Mouse (Mus musculus) CD8-positive naive resting alpha-beta T cell, adult 57 days (primary cell): ENCODE results near the gene Smim5. TPM values are rescaled to one million over a fixed set of nuclear protein-coding genes. Genes with fewer than 3 reads are reported as not detected.

Experiments used
- total RNA-seq: library from RNA; stranded (reverse); gene quantifications from one replicate; pipeline ENCODE4 v1.2.4, GENCODE M21; 2023

Smim5 gene
- 0.92 TPM for total RNA-seq

DNA sequence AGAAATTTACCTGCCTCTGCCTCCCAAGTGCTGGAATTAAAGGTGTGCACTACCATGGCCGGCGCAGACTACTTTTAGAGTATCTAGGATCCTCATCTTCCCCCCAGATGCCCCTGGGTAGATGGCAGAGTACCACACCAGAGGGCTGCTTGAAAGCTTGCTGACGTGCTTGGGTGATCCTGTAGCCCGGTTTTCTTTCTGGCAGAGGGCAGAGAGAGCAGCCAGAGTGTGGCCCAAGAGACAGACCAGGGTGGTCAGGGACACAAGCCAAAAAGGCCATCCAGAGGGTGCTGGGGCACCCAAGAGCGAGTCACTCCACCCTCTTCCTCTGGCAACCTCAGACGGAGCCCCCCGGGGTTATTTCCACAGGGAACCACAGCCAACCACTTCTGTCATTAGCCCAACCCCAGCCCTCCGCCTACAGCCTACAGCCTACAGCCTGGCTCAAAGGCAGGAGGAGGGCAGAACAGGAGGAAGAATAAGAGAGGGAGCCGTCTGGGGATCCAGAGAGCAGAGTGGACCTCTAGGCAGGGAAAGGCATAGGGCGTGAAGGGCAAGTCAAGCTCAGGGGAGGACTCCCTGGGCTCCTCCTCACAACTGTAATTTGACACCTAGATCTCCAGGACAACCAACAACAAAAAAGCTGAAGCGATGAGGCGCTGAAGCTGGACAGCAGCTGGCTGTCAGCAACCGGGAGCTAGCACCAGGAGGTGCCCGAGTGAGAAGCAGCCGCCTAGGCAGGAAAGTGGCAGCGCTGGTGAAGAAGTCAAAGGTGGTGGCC lies at the start of gene Smim5:
TSS of gene Smim5 (plus strand) at position 481 of the 781 bp plus-strand sequence.

DNA sequence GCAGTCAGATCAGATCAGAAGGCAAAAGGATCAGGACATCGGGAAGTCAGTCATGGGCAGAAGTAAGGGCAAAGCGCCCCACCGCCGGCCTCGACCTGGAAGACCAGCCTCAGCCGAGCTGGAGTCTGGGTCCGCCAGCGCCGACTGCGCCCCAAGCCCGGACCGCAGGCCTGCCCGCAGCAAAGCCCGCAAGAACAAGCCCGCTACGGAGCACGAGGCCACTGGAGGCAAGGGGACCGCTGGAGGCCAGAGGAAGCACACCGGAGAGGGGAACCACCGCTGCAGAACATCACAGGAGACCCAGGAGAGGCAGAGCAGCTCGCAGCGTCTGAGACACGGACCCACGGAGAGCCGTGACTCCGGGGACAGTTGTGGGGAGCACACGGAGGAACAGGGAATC lies 41.4 kb upstream of the Smim5 start, which contains the start of gene Myo15b:
TSS of gene Myo15b (plus strand) at position 53 of the 400 bp plus-strand sequence.

DNA sequence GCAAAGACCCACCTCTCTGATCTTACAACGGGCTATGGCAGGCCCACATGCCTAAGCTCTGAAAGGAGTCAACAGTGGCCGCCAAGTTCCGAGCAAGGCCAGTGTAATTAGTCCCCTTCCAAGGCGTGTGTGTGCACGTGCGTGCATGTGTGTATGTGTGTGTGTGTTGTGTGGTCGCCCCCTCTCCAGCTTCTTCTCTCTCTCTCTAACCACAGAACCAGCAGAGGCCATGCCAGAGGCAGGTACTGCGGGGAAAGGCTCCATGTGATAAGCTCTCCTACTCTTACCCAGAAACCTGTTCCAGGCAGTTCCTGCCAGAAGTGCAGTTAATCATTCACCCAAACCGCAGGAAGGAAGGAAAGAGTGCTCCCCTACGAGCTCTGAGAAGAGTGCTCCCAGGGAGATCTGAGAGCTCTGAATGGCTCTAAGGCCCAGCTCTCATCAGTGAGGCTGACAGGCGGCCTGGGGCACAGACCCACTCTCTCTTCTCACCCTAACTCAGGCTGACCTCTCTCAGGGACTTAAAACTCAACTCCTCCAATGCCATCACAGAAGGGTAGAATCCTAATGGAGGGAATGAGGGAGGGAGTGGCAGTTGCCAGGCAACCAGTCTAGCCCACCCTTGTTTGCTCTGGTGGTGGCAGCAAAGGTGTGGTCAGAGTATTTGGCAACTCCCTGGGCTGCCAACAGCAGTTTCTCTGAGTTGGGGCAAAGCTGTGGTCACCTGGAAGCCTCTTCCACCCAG lies 12.0 kb downstream of the Smim5 start, which contains the start of gene Smim6:
TSS of gene Smim6 (plus strand) at position 386 of the 745 bp plus-strand sequence.

DNA sequence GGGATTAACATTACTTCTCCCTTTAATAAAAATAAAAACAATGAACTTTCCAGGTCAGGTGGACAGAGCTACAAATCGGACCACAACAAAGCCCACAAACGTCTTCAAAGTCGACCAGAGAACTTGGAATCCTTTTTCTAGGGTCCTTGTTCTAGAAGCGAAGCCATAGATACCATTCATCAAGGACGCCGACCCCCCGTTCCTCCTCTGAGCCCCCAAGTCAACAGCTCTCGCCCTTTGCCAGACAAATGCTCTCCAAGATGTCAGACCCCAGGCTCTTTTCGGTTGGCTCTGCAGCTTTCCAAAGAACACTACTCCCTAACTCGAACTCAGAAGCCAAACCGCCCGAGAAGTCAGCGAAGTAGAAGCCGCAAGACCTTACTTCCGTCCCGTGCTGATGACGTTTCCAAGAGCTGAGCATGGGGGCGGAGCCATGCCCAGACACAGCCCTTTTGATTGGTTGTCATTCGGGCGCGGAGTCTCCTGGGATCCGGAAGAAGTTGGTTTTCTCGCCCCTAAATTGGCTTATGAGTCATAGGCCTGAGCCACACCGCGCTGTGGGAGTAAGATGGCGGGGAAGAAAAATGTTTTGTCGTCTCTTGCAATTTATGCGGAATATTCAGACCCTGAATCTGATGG lies 33.5 kb downstream of the Smim5 start, which contains the start of the genes Sap30bp and Recql5:
TSS of gene Sap30bp (plus strand) at position 175 of the 639 bp plus-strand sequence.
TSS of gene Recql5 (minus strand) at position 370 of the 639 bp plus-strand sequence.

Other genes with a start within 250 kb of the Smim5 start
- 108 TPM for gene Grb2, start 191.4 kb upstream of the Smim5 start, total RNA-seq
- gene Tmem94, start 134.5 kb upstream of the Smim5 start, total RNA-seq: 74.2 TPM
- gene Caskin2, start 86.3 kb upstream of the Smim5 start, total RNA-seq: 2.9 TPM
- gene Tsen54, start 85.2 kb upstream of the Smim5 start, total RNA-seq: 23.2 TPM
- gene Llgl2, start 75.9 kb upstream of the Smim5 start, total RNA-seq: 37.2 TPM
- gene Myo15b, start 41.6 kb upstream of the Smim5 start, total RNA-seq: not detected
- not detected for gene Smim6, start 12.1 kb downstream of the Smim5 start, total RNA-seq
- 41.8 TPM for gene Sap30bp, start 33.3 kb downstream of the Smim5 start, total RNA-seq
- 22.9 TPM for gene Recql5, start 33.5 kb downstream of the Smim5 start, total RNA-seq
- not detected for gene Itgb4, start 74.7 kb downstream of the Smim5 start, total RNA-seq
- gene Galk1, start 112.8 kb downstream of the Smim5 start, total RNA-seq: 21.6 TPM
- 1,697 TPM for gene H3f3b, start 128.0 kb downstream of the Smim5 start, total RNA-seq
- 80.3 TPM for gene Unk, start 130.4 kb downstream of the Smim5 start, total RNA-seq
- gene Unc13d, start 178.0 kb downstream of the Smim5 start, total RNA-seq: 83.7 TPM
- 162 TPM for gene Wbp2, start 187.0 kb downstream of the Smim5 start, total RNA-seq
- 1.2 TPM for gene Trim47, start 227.2 kb downstream of the Smim5 start, total RNA-seq
- gene Trim65, start 231.2 kb downstream of the Smim5 start, total RNA-seq: 30.8 TPM
- gene Mrpl38, start 238.9 kb downstream of the Smim5 start, total RNA-seq: 58.7 TPM